Mouse (Mus musculus): ENCODE results near the gene Nrf1.

Nrf1 gene

DNA sequence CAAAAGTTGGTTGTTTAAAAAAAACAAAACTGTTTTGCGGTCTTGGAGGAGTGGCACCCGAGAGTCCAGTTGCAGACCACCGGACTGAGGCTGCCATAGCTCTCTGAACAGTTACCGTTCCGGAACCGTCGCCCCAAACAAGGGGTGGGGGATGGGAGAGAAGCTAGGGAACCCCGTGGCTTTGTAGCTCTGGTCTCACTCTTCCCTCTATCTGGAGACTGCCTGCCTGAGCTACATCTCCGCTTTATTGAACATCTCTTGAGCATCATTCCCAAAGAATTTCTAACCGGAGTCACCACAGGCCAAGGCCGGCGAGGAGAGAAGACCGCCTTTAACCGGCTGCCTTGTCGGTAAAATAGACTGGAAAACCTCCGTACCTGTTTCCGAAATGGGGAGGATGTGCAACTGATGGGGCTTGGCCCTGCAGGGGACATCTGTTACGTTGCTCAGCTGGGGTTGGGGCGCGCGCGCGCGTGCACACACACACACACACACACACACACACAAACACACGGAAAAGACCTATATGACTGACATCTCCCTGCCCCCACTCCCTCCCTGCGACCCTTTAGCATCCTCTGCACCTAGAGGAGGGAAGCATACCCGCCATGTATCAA is 130.3 kb downstream of the Nrf1 start:
- no peak for DNase-seq

GRCm38 (mm10) chr6:30179046-30179445 is 131.3 kb downstream of the Nrf1 start:
- no peak for DNase-seq

DNA sequence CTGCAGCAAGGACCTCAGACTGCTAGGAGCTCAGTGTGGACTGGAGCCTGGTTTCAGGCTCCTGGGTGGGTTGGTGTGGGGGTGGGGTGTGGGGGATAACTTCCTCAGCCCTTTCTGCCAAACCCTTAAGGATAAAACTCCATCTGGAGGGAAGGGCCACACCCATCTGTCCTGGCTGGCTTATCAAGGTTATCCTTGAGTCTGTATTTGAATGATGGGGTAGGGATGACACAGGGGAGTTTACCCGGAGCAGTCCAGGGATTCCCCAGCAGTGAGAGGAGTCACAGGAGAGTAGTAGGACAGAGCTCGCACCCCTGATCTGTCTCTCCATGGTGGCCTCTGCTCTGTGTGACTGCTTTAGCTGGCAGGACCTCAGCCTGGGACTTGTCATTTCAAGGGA is 132.5 kb downstream of the Nrf1 start:
- no peak for DNase-seq

DNA sequence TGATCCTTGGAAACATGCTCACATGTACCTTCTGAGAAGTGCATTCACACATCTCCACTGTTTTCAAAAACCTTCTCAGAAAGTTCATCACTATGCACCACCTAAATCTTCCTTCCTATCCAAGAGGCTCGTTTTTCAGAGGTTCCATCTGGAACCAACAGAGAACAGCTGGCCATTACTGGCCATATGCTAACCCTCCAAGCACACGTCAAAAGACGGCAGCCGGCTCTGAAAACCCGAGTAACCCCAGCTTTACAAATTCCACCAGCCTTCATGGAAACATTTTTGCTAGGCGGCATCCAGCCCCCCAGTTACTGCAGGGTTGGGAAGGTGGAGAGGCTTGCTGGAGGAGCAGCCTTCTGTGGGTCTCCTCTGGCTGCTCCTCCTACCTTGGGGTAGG is 134.2 kb downstream of the Nrf1 start:
- no peak for DNase-seq

DNA sequence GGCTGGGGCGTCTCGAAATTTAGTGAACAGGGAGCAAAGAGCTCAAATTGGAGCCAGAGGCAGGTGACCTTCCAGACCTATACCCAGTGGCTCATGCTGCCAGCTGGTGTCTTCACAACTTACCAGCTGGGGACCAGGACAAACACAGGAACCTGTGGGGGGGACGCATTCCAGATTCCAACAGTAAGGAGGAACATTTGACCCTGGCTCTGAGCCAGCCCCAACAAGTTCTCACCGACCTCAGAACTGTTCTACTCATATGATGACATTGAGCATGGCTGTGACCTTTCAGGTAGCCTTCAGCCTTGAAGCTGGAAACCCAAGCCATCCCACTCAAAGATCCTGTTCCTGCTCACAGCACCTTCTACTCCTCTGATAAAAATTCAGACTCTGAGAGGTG is 135.8 kb downstream of the Nrf1 start:
- DNase-seq, result no peak

DNA sequence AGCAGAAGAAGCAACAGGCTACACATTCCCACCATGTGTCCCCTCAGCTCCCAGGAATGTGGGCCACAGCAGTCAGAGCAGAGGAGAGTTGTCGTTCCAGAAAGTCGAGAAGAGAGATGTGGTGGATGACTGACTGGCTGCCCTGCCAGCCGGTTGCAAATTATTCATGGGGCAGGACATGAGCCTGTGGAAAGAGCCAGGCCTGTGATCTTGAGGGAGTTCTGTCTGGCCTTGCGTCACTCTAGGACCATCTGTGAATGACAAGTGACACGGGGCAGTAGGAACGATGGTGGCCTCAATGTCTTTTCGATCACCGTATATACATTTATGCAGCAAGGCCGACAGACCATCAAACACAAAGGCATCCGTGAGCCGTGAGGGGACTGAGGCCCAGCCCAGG is 147.9 kb downstream of the Nrf1 start:
- no peak for DNase-seq

DNA sequence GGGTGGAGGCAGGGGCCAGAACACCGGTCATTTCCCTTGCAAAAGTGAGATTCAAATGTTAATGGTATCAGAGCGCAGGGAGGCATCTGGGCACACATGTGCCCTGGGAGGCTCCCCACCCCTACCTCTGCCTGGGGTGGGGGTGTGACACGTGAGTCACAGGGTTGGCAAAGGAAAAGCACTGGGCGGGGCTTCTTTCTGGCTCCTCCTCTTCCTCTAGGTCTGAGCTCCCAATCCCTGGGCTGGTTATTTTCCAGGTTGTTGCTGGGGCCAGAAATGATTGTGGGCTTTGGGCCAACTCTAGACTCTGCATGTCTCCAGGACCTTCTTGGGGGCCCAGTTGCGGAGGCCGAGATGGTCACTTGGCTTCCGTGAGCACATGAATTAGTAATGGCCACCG is 148.4 kb downstream of the Nrf1 start:
- DNase-seq, result no peak

Data from right cerebral cortex, postnatal 4 days (tissue).